Mouse (Mus musculus) retina, adult 2 months (tissue): Measurements from ENCODE around the gene Gm8108.
"Not testable (repeated sequence)": the region's sequence is repeated elsewhere in the genome, so short reads cannot be mapped to it uniquely, and the experiment has no call there.

Experiments used
- DNase-seq: peaks from one replicate; pipeline ENCODE4 v3.0.0-alpha.2; 2012; ENCODE audit warnings: low read depth, low spot score

Gm8108 gene

DNA sequence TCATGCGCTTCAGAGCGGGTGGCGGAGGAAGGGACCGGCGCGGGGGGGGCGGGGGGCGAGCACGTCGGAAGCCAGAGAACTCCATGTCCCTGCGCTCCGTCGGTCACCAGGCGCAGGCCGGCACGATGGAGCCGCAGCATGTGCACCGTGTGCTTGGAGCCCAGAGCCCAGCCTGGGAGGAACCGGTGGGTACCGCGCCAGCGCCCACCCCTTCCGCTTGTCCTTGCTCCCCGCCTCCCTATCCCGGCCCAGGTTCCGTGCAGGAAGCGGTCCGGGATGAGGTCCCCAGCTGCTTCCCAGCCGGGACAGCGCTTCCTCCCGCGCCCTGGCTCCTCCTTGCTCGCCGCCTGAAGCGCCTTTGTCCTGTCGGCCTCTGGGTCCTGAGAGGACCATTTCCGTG is at the start of gene Gm8108:
Gene Gm8108 (plus strand): TSS at position 101 of the 400 bp plus-strand sequence.
- DNase-seq = not testable (repeated sequence)

DNA sequence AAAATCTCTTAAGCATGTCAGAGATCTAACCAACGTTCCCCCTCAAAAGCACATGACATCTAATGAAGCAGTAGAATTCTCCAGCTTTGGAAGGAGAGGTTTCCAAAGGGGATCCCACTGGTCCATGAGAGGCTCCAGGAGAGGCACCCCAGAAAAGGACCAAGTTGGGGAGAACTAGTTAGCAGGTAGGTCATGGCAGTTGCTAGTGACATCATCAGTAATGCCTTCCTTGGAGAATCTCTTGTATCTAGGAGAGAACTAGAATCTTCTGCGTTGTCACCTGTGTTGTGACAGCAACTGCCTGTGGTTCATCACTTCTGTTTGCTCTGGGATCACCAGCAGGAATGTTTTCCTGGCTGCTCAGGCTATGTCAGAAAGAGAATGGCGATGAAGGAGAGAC is 26.5 kb upstream of the Gm8108 start, which contains the start of gene Gm3115:
Gene Gm3115 (plus strand): TSS at position 301 of the 400 bp plus-strand sequence.
- not testable (repeated sequence) for DNase-seq

- not testable (repeated sequence) for DNase-seq
Observed at GRCm38 (mm10) chr14:4141646-4142045, 31.3 kb downstream of the Gm8108 start.

DNA sequence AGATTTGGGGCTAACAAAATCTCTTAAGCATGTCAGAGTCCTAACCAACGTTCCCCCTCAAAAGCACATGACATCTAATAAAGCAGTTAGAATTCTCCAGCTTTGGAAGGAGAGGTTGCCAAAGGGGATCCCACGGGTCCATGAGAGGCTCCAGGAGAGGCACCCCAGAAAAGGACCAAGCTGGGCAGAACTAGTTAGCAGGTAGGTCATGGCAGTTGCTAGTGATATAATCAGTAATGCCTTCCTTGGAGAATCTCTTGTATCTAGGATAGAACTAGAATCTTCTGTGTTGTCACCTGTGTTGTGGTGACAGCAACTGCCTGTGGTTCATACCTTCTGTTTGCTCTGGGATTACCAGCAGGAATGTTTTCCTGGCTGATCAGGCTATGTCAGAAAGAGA is 54.4 kb downstream of the Gm8108 start, which contains the start of gene Gm3127:
Gene Gm3127 (plus strand): TSS at position 301 of the 400 bp plus-strand sequence.
- DNase-seq = not testable (repeated sequence)

DNA sequence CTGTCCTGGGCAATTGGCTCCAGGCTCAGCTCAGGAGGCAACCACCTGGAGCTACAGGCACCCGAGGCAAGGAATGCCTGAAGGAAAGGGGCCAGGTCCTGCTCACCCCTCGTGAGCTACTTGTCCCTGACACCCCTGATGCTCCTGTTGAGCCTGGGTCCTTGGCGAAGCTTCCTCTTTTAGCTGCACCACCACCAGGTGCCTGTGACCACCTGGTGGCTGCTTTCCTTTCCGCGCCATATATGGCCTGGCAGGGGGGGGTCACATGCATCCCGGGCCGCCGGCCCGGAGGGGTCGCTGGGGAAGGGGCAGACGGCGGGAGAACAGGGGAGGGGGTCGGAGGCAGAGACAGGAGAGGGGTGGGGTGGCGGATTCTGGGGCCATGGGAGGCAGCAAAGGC is 71.7 kb downstream of the Gm8108 start:
- not testable (repeated sequence) for DNase-seq
